Mouse (Mus musculus): ENCODE measurements around the gene Cenpo.
"Not testable (repeated sequence)": the region's sequence is repeated elsewhere in the genome, so short reads cannot be mapped to it uniquely, and the experiment has no call there.

Cenpo gene

GRCm38 (mm10) chr12:4233572-4234508 is at the start of gene Cenpo, which contains the start of gene Ptrhd1:
Gene Cenpo (minus strand): TSS chr12:4234294.
Gene Ptrhd1 (plus strand): TSS chr12:4234027.
- DNase-seq, result peak; percentile 97 to 98

DNA sequence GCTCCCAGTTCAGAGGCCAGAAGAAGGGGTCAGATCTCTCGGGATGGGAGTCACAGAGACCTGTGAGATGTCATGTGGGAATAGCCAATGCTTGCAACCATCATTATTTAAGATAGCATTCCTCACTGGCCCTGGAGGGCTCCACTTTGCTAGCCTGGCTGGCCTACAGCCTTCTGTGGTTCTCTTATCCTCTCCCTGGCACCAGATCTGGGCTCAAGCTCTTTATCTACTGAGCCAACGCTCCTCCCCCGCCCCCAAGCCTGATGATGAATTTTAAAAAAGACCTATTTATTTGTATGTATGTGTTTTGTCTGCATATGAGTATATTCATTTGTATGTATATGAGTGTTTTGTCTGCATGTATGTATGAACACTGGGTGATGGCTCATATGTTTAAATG is 45.8 kb upstream of the Cenpo start:
- no peak for DNase-seq

GRCm38 (mm10) chr12:4278978-4279755 is 45.1 kb upstream of the Cenpo start:
- DNase-seq, result no peak

DNA sequence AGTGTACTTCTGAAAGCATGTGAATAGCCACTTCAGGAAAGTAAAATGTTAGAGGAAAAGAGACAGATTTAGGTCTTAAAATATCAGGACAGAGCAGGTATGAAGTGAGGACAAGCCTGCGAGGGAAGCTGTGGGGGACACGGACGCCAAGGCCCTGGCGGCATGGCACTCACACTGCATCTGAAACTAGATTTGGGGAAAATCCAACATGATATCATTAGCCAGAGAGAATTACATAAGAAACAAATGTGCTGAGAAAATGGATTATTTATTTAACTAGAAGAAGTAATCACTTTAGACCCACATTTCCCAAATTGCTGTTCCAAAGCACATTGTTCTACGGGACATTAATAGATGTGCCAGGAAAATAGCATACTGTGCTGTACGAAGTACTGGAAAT is 37.0 kb upstream of the Cenpo start:
- no peak for DNase-seq

DNA sequence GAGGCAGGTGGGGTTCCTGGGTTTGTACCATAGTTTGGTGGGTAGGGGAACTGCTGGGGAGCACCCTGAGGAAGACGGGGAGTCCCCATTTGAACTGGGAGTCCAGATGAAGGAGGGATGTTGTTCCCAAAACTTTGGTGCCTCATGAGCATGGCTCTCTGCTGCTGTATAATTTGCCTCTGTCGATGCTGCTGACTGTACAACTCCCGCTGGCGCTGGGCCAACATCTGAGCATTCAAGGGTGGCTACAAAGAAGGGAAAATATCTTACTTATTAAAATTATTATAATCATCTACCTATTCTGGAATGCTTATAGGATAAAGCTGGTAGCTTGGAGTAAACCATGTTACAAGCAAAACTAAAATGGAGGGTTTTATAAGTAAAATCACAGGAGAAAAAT is 33.7 kb upstream of the Cenpo start:
- DNase-seq, result peak in 1 of 2 experiments; percentile 52

DNA sequence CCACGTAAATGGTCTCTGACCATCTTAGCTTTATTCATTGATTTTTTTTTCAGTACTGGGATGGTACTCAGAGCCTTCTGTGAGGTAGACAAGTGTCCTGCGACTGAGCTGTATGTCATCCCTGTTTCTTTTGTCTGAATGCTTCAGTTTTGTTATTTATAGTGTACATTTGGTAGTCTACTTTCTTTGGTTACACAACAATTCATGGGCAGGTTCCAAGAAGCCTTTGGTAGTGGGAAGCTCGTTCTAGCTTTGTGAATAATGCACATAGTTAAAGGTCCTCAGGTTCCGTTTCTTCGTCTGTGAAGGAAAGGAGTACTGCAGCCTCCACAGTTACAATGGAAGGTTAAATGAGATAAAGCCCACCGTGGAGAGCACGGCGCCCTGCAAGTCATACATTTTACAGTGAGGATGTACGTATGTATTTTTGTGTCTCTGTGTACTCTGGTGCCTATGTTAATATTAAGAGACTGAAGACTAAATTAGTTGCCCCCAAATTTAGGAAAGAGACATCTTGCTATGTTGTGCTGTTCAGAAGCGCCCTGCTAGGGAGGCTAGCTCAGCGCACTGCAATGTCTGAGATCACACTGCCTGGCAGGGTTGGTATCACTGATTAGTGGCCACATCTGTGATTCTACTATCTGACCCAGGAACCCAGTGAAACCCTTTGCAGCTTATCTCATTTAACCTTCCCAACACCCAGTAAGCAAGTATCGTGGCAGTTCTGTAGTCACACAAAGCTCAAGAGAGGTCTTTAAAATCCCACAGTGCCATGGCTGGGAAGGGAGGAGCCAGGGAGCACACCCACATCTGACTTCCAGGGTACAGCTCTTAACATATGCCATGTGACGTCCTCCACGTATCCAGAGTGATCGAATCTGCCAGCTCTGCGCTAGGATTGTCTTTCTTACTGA is 18.9 kb upstream of the Cenpo start:
- DNase-seq, result no peak

GRCm38 (mm10) chr12:4249786-4250185 is 15.7 kb upstream of the Cenpo start:
- no peak for DNase-seq

- DNase-seq, result no peak
Observed at GRCm38 (mm10) chr12:4245742-4246141, 11.6 kb upstream of the Cenpo start.

GRCm38 (mm10) chr12:4243805-4244204 is 9.7 kb upstream of the Cenpo start:
- no peak for DNase-seq

DNA sequence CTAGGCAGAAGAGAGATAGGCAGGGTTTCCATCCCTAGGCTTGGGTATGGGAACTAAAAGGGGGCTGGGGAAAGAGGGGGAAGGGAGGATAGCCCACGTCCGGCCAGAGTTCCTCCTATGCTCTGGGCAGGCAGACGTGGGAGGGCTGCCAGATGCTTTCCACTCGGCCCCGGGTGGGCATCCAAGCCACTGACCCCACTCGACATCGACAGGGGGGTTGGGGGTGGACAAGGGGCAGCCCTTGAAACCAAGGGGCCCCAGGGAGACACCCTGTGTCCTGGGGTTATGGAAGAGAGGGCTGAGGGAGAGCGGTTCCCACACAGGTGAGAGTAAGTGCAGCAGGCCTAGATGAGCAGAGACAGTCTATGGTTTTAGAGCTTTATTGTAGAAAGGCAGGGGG is 6.2 kb upstream of the Cenpo start:
- DNase-seq, result not testable (repeated sequence)

DNA sequence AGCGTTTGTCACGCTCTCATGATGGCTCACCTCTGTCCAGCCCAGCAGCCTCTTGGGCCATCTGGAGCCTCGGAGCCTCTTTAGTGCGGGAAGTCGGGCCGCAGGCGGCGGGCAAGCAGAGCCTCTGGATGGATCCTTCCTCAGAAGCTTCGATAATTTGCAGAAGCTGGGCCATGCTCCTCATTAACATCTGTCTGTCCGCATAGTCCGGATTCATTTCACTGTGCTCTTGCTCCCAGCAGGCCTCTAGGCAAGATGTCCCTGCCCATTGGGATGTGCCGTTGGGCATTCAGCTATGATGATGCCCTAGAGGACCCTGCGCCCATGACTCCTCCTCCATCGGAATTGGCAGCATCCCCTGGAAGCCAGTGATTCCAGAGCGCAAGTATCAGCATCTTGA is 3.4 kb upstream of the Cenpo start:
- no peak for DNase-seq

GRCm38 (mm10) chr12:4232777-4233176 is 1.3 kb downstream of the Cenpo start:
- DNase-seq, result no peak

DNA sequence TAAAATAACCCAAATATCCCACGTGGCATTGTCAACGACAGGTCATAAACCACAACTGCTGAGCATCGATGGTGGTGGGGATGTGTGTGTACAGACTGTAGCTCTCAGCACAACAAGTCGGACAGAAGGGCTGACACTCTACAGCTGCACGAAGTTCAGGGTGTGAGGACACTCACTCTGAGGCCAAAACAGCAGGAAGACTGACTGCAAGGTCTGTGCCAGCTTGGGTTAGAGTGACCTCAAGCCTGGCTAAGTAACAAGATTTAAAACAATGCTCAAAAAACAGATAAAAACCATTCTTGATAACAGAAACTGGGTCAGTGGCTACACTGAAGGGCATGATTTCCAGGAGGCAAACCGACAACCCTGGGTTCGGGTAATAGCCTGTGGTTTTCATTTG is 3.9 kb downstream of the Cenpo start:
- DNase-seq, result no peak

DNA sequence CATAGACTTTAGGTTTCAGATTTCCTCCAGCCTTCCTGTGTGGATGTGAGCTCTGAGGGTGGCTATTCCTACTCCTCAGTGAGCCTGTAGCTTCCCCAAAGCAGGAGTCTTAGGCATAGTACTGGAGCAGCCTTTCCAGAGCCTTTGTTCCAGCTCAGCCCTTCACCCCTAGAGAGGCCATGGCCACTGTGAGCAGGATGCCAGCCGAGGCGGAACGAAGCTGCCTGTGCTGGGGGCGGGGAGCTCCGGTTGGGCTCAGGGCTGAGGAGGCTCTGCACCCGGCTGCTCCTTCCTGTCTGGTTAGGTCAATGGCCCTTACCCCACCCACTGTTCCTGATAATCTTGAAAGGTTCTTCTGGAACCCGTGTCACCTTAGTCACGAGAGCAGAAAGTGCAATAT is 21.2 kb downstream of the Cenpo start:
- DNase-seq, result peak; percentile 22 to 56

GRCm38 (mm10) chr12:4211174-4211573 is 22.9 kb downstream of the Cenpo start:
- DNase-seq, result peak in 1 of 2 experiments; percentile 34

GRCm38 (mm10) chr12:4209196-4209595 is 24.9 kb downstream of the Cenpo start:
- no peak for DNase-seq

GRCm38 (mm10) chr12:4208405-4209133 is 25.5 kb downstream of the Cenpo start:
- peak; percentile 61 to 80 for DNase-seq

DNA sequence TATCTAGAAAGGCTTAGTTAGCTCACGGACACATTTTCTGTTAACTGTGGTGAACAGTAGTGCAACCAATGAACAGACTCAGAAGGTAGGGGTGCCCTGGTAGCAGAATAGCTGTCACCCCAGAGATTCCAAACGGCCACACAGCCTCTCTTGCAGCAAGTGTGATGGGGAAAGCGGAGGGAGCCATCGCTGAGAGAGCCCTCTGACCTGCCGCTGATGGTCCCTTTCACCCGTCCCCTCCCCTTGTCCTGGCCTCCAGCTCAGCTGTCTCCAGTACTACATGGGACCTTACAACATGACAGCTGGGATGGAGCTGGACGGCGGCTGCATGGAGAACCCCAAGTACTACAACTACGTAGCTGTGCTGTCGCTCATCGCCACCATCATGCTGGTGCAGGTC is 28.0 kb downstream of the Cenpo start:
- DNase-seq, result no peak

DNA sequence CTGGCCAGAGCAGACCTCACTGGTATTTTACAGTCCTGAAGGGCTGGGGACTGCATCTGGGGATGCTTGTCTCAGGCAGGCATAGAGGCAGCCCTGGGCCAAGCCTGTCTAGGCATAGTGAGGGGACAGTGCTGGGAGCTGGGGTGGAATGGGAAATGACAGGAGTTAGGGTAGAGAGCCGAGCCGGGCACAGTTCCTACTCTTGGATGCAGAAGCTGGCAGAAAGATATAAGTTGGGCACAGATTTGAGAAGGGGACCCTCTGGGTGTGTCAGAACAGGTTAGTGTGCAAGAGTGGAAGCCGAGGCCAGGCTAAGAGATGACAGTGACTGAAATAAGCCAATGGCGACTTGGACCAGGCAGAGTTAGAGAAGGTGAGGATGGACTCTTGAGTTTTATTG is 31.9 kb downstream of the Cenpo start:
- DNase-seq, result no peak

DNA sequence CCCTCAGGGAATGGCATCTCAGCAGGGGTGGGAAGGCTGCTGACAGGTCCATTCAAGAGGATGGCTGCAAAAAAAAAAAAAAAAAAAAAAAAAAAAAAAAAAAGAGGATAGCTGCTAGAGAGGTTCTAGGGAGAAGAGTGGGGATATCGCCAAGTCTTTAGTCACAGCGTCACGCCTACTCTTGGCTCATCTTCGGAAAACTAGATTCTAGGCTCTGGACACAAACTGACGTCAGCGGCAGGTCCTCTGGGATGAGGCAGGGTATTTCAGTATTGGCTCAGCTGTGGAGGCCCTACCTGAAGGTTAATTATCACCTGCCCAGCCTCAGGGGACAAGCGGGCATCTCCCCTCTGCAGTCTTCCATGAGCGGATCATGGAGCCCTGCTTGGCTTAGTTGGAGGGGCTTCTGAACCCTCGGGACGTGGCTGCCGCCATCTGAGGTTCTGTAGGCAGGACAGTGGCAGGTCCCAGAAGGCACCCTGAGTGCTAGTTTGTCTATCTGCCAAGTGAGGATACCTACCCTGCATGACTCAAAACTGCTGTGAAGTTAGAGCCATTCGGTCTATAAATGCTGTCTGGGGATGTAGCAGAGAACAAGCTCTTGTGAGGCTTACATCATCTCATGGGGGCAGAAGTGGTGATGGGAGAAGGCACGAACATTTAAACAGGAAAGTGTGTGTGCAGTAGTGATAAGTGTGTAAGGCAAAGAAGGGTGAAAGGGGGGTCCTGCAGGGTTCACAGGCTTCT is 32.5 kb downstream of the Cenpo start:
- DNase-seq, result no peak

DNA sequence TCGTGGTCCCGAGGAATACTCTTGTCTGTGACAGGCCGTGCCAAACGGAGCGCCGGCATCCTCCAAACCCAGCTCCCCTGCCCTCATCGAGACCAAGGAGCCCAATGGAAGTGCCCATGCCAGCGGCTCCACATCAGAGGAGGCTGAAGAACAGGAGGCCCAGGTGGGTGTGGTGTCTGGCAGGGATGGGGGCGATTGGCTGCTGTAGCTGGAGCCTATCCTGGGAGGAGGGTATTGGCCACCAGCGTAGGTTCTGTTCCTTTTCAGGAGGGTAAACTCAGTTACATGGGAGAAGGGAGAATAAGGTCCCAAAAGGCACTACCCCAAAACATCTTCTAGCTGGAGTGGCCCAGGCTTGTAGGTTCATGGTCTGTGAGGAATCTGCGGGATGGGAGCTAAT is 34.8 kb downstream of the Cenpo start:
- DNase-seq, result no peak

Measured in kidney, postnatal 36 days (tissue).